Mouse (Mus musculus): Measurements from ENCODE around the gene Actr3. TPM values are rescaled to one million over a fixed set of nuclear protein-coding genes. Genes with fewer than 3 reads are reported as not detected.

Gene Actr3
- 85.4 TPM for polyA plus RNA-seq (2014; fragmentation: Illumina TruSeq; extraction: RNeasy Lipid Tissue Mini Kit (QIAGEN cat#74804); ENCODE audit: low read depth, low replicate concordance)

DNA sequence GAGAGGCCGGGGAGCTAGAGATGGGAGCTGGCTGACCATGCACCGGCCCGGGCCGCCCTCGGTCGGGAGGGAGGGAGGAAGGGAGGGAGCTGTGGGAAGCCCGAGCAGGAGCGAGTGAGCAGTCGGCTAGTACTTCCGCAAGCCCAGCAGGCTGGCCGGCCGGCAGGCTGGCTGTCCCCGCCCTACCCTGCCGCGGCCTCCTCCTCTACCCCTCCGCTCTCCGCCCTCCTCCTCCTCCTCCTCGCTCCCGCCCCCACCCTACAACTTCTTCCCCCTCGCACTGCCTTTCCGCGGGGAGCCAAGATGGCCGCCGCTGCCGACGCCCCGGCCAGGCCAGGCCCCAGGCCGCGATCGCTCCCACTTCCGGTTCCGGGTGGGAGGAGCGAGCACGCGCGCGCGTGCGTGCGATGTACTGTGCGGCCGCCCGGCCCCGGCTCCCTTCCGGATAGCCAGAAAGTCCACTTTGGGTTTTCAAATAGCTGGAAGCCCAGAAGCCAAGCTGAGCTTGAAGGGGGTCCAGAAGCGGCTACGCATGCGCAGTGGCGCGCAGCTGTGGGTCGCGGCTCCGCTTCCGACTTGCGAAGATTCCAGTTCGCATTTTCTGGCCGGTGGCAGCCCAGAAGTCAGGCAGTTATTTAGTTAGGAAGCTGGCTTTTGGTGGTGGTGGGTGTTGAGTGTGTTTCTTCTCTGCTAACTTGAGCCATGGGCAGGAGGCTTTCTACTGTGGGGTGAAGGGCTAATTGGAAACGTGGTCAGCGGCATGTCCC is at the start of gene Actr3:
Gene Actr3 (minus strand): TSS at position 359 of the 767 bp plus-strand sequence.

Other genes starting within 250 kb of the Actr3 start
- gene Slc35f5, start 124.9 kb upstream of the Actr3 start, polyA plus RNA-seq (2014; fragmentation: Illumina TruSeq; extraction: RNeasy Lipid Tissue Mini Kit (QIAGEN cat#74804); ENCODE audit: low read depth, low replicate concordance), result 20.3 TPM
- gene Gpr39, start 241.3 kb upstream of the Actr3 start, polyA plus RNA-seq (2014; fragmentation: Illumina TruSeq; extraction: RNeasy Lipid Tissue Mini Kit (QIAGEN cat#74804); ENCODE audit: low read depth, low replicate concordance), result 1.5 TPM

Measured in testis, adult 10 weeks (tissue).